Mouse (Mus musculus): ENCODE measurements at regions not wholly inside any gene's neighbourhood (a gene's known extent, or its start where the extent isn't known, plus 50 kb on each side); places are given as distances from the start of the nearest gene placed in this dataset.

DNA sequence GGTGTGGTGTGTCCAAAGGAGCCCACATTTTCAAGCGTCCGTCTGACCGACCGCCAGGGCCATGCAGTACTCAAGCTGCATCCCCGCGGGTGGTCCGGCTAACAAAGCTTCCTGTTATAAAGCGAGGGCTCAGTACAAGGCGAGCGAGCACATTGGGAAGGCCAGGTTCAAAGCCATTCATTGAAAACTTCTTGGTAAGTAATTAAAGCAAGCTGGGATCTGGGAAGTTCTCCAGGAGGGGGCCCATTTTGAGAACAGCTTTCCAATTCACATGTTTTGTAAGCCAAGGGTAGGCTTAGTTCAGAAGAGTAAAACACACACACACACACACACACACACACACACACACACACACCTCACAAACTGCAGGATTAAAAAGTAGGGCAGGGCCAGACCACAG lies 57.3 kb upstream of the Prep start:
- in situ Hi-C loops (cut with MboI, MseI) = no loop called here

DNA sequence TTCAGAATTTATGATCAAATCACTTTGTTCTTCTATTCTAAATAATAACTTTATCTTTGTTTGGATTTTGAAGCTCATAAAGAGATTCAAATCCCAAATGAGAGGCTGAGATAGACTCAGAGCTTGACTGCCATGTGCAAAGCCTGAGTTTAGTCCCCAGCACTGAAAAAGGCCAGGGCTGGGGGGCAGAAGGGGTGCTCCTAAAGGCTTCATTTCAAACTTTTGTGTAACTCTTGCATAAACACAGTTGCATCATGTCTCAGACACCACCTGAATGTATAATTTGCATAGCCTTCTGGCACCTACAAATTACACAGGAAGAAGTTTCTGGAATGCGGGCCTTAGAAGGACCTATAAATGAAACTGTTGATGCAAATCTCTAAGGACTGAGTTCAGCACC lies 57.8 kb upstream of the Prep start:
- in situ Hi-C loops (cut with MboI, MseI) = no loop called here

DNA sequence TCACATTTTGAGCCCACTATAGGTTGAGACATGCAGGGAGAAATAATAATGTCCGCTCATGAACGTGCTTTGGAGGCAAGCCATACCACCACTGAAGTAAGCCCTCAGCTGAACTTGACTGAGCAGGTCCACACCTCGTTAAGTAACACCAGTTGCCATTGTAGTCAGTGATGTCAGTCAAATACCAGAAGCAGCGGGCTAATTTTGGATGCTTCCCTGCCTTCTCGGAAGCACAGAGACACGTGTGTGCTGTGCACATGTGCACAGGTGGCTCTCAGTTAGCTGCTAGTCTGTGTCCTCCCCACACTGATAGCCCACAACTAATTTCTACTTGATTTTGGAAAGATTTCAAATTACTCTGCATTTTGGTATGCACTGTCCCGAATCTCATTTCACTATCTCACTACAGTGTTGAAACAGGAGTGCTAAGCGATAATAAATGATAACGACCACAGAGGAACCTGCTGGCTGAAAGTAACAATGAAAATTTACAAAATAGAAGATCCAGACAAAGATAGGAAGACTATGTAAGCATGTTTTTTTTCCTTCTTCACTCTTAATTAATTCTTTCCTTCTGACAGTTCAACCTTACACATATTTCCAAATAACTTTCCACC lies 62.9 kb upstream of the Prep start:
- in situ Hi-C loops (cut with MboI, MseI) = loop anchor here in 1 of 2 experiments (5.0 kb wide), 1 partner anchor 43 kb away; no protein-coding TSS in a partner anchor

DNA sequence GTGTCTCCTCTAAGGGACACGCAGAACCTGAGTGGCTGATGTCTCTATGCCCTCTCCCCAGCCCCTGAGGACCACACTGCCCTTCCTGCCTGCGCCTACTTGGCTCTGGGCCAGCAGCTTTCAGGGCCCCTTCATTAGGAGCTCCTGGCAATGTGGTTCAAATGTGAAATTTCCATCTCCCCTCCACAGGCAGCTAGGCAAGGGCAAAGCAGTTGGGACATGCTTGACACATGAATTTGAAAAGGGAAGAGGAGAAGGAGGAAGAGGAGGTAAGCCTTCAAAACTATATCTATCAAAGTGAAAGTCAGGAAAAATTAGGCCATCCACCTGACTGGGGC lies 63.7 kb upstream of the Prep start:
- in situ Hi-C loops (cut with MboI, MseI) = loop anchor here in 1 of 2 experiments (5.0 kb wide), 1 partner anchor 44 kb away; no protein-coding TSS in a partner anchor

DNA sequence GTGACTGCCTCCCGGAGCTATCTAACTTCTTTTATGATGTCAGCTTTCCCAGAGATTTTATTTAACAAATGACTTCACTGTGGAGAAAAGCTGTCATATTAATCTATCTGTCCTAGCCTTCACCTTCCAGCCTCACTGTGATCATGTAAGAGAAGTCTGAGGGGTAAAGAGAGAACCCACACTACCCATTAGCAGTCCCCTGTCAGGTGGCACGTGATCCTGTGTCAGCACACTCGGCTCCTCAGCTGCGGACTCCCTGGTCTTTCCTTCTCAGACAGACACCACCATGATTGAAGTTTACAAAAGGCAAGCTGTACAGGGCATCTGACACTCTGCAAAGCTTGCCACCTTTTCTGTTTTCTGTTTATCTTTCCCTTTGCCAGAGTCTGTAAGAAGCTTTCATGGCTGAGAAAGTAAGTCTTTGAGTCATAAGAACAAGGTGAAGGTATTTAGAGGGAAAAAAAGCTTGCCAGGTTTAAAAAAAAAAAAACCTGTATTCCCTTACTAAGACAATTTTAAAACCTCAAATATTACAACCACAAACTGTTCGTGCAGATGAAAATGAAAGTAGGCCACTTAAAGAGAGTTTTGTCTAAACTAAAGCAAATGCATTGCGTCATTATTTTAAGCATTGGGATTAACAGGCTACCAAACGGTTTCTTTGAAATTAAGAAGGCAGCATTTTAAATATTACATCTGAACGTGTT lies 64.2 kb upstream of the Prep start:
- in situ Hi-C loops (cut with MboI, MseI) = loop anchor here in 1 of 2 experiments (5.0 kb wide), 1 partner anchor 45 kb away; no protein-coding TSS in a partner anchor

DNA sequence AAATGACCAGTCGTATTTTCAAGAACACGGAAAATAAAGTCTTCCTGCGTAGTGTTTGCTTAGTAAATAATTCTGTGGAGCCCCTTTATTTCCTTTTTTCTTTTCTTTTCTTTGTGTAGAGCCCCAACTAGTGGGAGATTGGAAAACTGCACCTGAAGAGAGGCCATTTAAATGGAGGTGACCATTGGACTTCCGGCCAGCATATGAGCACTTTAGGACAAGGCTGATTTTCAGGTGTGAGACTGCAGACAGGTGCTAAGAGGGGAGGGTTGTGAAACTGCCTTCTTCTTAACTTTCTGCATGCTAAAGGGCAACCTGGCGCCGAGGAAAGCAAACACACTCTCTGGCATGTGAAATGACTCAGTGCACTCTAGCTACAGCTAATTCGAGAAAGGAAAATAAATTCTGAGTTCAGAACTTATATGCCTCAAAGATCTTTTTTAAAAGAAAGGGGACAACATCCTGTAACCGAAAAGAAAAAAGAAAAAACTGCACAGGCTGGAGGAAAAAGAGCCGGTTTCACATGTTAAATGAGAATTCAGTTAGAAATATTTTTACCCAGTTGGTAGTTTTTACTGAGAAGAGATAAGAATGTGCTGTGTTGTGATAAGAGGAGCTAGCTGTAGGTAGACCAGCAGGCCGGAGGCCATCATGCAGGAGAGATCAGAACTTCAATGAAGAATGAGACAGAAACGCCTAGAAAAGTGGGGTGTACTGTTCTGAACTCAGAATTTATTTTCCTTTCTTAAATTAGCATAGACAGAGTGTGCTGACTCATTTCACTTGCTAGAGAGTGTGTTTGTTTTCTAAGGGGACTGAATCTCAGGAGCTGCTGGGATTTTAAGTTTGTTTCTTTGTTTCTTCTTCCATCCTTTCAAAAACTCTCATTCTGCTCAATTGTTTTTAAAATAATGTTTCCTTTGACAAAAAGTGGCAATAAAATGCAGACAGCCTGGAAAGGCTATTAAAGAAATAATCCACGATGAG lies 65.8 kb upstream of the Prep start:
- in situ Hi-C loops (cut with MboI, MseI) = loop anchor here in 1 of 2 experiments (5.0 kb wide), 1 partner anchor 46 kb away; no protein-coding TSS in a partner anchor

DNA sequence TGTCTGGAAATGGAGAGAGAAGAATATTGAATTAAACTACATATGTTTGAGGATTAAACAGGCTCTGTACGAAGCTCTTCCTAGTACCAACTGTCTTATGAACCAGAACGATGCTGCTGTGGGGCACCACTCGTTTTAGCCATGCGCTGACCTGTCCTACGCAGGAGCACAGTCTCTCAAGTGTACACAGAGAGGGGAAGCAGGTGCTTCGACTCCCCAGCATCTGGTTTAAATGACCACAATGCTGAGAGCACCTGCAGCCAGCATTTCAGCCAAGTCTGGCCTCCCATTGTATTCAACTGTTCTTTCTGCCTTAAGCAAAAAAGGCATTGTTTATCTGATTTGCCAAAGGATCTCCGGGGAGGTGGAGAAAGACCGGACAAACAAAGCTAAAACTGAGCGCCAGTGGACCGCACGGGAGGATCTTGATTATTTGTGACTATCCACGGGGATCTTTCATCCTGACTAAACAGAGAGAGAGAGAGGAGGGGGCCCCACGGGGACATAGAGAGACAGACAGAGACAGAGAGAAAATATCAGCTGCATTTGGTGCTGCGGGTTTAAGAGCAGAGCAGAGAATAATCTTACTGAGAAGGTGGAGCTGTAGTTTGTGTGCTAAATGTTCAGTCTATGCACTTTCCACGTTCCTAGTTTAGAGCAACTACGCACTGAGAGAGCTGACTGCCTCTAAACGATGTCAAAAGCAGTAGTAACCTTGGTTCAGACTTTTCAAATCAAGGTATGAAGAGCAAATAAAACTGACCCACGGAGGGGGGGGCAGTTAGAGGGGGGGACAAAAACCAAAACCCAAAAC lies 66.8 kb upstream of the Prep start:
- in situ Hi-C loops (cut with MboI, MseI) = loop anchor here in 1 of 2 experiments (5.0 kb wide), 1 partner anchor 47 kb away; no protein-coding TSS in a partner anchor

DNA sequence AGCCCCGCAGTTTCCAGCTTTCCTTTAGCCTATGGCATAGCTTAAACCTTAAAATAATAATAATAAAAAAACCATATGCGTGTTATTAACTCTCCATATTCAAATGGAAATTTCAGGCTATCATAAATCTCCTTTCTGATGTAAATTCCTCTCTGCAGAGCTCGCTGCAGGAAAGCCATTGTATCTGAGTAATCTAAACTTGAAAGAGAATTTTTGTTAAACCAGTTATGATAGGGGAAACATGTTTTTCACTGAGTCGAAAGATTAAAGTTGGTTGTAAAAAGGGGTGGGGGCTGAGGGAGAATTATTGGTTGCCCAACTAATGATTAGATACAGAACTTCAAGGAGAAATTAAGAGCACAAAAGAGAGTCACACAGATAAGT lies 69.1 kb upstream of the Prep start:
- in situ Hi-C loops (cut with MboI, MseI) = no loop called here

DNA sequence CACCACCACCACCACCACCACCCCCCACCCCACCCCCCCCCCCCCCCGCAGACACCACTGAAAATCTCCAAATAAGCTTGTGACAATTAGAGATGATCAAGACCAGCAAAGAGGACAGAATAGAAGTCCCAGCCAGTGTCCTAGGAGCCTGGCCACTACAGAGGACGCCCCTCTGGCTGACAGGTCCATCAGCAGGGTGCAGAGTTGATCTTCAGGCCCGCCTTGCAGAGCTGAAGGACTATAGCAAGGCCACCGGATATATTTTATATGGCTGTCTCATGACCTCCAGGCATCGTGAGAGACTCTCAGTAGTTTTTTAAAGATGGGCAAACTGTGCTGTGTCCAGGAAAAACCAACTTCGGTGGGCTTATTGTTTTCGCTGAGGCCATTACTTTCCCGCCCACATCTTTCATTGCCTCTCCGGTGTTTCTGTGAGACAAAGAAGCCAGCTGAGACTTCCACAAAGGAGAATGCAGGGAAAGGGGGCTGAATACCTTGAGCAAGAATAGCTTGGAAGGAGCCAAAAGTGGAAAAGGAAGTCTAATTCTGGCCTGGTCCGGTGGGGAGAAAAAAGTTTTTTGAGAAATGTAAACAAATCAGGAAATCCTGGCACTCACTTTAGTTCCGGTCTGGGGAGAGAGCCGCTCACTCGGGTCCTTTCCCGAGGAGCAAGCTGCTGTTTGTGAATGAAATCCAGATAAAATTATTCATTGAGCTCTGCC lies 69.7 kb upstream of the Prep start:
- in situ Hi-C loops (cut with MboI, MseI) = no loop called here

DNA sequence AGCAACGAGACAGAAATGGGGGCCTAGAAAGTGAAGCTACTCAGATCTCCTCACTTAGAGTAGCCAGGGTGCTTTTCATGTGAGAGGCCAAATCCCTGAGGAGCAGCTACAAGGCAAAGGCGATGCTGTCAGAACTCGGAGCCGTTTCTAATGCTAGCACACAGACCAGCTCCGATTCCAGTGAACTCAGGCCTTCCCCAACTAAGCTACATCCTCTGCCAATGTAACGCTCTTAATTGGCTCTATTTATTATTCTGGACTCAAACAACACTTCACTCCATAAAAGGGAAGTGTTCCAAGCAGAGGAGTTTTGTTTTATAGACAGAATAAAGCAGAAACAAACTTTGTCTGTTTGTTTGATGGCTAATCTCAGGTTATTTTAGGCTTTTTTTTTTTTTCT lies 71.2 kb upstream of the Prep start:
- in situ Hi-C loops (cut with MboI, MseI) = no loop called here

DNA sequence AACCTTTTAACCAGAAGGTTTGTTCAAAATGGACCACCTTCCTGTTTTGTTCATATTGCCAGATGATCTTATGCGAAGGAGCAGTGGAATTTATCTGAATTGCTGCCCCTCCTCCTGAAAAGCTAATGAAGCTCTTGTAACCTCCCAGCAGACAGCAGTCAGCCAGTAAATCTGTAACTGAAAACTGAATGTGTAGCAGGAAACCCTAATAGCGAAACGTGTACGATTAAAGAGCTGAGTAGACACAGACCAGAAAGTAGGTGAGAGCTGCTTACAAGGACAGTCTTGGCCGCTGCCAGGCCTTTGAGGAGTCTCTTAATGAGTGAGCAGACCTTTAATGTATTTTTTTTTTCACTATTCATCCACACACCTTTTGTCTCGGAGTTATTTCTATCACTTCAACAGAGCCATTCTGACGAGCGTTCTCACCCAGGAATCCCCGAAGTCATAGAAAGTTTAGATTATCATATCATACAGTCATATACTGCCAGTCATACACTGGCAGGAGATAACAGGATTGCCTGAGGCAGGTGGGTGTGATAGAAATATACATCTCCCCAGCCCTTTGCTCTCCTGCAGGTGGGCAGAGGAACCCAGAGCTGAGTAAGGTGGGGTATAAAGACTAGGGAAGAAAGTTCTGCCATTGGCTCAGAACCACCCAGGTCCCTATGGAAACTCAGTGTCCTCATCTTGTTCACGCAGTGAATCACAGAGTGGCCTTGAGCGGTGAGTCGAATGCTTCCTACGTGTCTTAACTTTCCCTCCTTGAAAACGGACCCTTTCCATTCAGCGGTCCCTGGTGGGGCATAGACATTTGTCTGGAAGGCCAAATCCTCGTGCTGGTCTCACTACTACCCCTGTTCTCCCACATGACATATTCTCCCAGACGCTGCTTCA lies 72.4 kb upstream of the Prep start:
- in situ Hi-C loops (cut with MboI, MseI) = no loop called here

DNA sequence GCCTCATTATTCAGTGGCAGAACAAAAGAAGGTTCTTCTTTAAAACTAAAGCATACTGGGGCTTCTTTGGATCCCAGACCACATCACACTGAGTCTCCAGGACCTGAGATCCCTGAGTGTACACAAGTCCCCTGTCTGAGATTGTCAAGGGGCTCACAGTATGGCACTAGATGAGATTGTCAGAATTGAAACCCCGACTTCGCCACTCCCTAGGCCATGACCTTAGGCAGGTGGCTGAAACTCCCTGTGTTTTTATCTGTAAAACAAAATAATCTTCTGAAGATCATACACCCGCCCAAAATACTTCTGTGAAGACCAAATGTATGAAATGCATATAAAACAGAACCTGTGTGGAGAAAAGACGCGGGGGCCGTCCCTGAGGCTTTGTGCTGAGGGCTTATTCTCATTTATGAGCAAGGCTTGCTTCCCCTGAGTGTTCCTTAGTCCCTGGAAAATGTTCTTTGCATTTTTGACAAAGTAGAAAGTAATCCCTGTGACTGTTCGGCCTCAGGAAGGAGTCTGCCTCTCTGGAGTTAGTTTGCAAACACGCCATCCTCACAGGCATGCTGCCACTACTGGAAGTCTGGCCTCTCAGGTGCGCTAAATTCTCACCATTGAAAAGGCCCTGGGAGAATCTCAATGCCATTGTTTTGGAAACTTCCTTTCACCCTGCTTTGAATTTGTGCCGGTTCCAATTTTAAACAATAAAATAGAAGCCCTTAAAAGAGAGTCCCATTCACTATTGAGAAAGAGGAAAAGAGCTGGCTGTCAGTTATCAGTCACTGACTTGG lies 73.3 kb upstream of the Prep start:
- in situ Hi-C loops (cut with MboI, MseI) = no loop called here

DNA sequence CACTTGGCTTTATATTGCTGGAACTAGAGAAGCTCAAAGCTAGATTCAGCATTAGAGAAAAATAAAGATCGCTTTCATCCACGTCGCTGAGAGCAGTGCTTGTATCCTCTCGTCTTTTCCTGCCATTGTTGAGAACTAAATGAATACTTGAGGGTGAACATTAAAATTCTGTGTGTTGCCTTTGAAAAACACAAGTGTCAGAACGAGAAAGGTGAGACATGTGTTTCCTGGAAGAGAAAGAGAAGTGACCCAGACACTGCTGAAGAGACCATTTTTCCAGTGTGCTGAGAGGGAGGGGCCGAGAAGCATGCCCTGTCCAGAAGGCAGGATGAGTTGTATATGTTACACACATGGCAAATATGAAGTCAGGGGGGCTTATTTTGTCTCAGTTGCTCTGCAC lies 77.5 kb upstream of the Prep start:
- in situ Hi-C loops (cut with MboI, MseI) = loop anchor here in 1 of 2 experiments (5.0 kb wide), 1 partner anchor 167 kb away; no protein-coding TSS in a partner anchor

DNA sequence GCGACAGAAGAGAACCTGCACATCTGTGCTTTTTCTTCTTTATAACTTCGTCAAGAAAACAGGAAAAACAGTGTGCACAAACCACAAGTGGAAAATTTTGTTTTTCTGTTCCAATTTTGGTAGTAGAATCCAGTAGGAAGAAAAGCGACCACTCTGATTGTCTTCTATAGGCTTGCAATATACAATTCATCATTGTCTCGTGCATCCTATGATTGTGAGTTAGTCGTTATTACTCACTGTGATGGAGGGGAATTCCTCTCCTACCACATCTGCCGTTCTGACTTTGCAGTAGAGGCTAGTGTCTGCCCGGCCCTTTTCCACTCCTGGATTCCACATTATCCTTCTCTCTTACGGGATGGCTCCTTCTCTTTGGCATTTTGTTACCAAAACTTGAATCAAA lies 78.2 kb upstream of the Prep start:
- in situ Hi-C loops (cut with MboI, MseI) = loop anchor here in 1 of 2 experiments (5.0 kb wide), 1 partner anchor 166 kb away; no protein-coding TSS in a partner anchor

DNA sequence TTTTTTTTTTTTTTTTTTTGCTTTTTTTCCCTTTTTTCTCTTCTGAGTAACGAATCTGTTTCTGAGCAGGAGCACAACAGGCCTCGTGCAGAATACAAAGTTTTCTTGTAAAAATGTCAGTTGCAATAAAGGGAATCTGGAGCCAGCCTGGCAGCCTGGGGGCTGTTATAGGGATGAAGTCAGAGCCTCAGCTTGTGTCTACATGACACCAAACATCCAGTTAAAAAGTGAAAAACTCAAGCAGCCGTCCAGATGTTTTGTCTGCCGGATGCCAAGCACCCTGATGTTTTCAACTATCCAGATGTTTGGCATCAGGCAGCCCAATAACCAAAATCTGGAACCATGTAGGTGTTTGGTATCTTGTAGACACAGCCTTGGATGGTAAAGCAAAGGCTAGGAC lies 79.4 kb upstream of the Prep start:
- in situ Hi-C loops (cut with MboI, MseI) = loop anchor here in 1 of 2 experiments (5.0 kb wide), 1 partner anchor 165 kb away; no protein-coding TSS in a partner anchor

DNA sequence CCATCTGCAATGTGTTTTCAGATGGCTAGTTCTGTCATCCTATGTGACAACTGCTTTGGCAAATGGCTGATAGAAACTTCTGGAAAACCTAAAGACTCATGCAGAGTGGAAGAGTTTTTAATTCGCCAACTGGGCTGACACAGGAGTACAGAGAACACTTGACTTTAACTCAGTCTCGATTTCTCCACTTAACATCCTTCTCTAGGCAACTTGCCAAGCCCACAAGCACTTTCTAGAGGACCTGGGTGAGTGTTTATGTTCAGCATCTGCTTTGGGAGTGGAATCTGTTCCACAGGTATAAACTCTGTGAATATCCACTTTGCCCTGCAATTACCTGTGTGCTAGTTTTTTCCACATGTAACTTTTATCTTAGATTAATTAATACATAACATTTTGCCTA lies 85.1 kb upstream of the Prep start:
- in situ Hi-C loops (cut with MboI, MseI) = no loop called here

DNA sequence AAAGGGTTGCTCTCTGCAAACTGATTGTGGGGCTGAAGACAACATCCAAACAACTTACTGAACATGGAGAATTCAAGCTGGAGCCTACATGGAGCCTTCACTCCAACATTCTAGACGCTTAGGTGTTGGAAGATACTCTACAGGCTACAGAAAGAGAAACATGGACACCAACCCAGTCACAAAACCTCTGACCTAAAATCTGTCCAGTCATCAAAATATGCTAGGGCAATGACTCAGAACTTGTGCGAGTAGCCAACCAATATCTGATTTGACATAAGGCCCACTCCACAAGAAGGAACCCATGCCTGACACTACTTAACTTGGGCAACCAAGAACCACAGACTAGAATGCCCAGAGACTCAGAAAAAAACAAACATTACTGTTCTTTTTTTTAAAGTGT lies 90.2 kb upstream of the Prep start:
- in situ Hi-C loops (cut with MboI, MseI) = loop anchor here in 1 of 2 experiments (10.0 kb wide), 2 partner anchors 292 to 1958 kb away; no protein-coding TSS in a partner anchor

DNA sequence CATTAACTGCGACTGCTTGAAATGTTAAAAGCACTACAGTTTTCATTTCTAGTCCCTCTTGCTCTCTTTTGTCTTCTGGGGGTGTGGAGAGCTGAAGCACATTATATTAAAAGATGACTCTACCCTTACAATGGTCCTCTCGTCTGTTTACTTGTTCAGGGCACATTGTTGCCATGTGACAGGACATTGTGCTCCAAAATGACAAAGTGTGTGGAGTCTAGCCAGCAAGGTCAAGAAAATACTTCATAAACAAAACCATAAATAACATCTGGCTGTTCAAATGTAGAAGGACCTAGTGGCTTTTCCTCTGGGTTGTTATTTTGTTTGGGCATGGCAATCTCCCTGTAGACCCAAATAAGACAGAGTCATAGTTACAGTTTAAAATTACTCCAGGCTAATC lies 95.1 kb upstream of the Prep start:
- in situ Hi-C loops (cut with MboI, MseI) = loop anchor here in 1 of 2 experiments (10.0 kb wide), 2 partner anchors 287 to 1963 kb away; no protein-coding TSS in a partner anchor
